Mouse (Mus musculus) cerebellum, adult 2 months (tissue): ENCODE measurements around the gene Hoxa7.

Experiments
- CTCF ChIP-seq: fragments of 200-500 bp; IDR thresholded peaks from 2 replicates; pipeline ENCODE4 v1.5.1; 2011; ENCODE audit warnings: low read depth, mild to moderate bottlenecking, control low read depth, low read length, moderate library complexity, borderline replicate concordance; ENCODE audit not compliant: insufficient read depth
- POLR2A ChIP-seq: fragments of 200-500 bp; IDR thresholded peaks from 2 replicates; pipeline ENCODE4 v1.6.1; 2011; ENCODE audit warnings: low read length, control low read depth, borderline replicate concordance; ENCODE audit not compliant: insufficient read depth

GRCm38 (mm10) chr6:52166431-52167077 lies 55.1 kb downstream of the Hoxa7 start:
- TF ChIP-seq POLR2A, result no peak
- no peak for TF ChIP-seq CTCF
